Mouse (Mus musculus): ENCODE results near the gene Mrps7. TPM values are rescaled to one million over a fixed set of nuclear protein-coding genes. Genes with fewer than 3 reads are reported as not detected.

Gene Mrps7
- polyA plus RNA-seq (2015; fragmentation: Nextera tagmentation; extraction: Ambion mirVana) = 51.6 and 52.2 TPM in 2 replicates

DNA sequence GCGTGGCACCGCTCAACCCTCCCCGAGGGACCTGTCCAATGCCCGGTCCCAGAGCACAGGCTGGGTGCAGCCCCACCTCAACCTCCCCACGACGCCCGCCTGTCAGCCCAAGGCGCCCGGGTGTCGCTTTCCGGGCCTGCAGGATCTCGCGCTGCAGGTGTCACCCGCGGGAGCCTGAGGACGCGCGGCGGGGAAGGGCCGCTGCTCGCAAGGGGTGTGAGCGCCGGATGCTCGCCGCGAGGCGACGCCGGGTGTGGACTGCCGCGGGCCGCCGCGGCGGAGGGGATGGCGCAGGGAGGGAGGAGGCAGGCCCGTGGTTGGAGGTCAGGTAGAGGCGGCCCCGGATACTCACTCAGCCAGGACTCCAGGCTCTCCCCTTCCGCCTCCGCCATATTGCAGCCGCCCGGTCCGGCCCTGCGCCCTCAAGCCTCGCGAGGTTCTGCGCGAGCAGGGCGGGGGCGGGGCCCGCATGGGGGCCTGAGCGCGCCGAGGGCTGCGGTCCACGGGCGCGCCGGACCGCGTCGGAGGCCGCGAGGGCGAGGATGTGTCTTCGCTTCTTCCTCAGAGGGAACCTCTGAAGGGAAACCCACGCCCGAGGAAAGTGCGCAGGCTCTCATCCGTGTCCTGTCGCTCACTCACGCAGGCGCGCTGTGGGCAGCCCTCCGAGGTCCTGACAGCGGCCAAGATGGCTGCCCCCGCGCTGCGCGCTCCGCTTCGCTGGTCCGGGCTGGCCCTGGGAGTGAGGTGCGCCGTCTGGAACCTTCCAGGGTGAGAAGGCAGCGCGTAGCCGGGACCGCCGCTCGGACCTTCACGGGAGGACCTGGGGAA is at the start of gene Mrps7, which contains the start of gene Gga3:
Mrps7 (plus strand) TSS at position 450 of the 828 bp plus-strand sequence.
Gga3 (minus strand) TSS at position 576 of the 828 bp plus-strand sequence.
- Histone ChIP-seq H3K27me3 (replicated peaks; ENCODE audit: control insufficient read depth, insufficient read depth, low read length) (no peaks in the 10 kb centered on the region), H3K9me3 (ENCODE audit: control insufficient read depth) (no peaks in the 10 kb centered on the region), H3K36me3 (ENCODE audit: control insufficient read depth, insufficient read depth) (peaks cover 29% of the 10 kb centered on the region), H3K27ac (ENCODE audit: low read depth, low read length) (peak within 1 kb of the TSS; percentile 92), H3K9ac (ENCODE audit: low read depth, low read length) (peak within 1 kb of the TSS; percentile 95), H3K4me1 (replicated peaks; ENCODE audit: control insufficient read depth, insufficient read depth, low read length) (no peaks in the 10 kb centered on the region), H3K4me2 (replicated peaks; ENCODE audit: low read depth) (peak within 1 kb of the TSS; percentile 93), H3K4me3 (ENCODE audit: low read depth, low read length) (peak within 1 kb of the TSS; percentile 98)
- under 1% methylated on average over 88 of the region's 93 CpGs for WGBS
- TF ChIP-seq CTCF (IDR thresholded peaks at IDR 0.05; ENCODE audit: low read depth) = 0 out of 2 replicates have a peak, but pooled peaks have one; percentile 12
- ATAC-seq = peak; percentile 97

DNA sequence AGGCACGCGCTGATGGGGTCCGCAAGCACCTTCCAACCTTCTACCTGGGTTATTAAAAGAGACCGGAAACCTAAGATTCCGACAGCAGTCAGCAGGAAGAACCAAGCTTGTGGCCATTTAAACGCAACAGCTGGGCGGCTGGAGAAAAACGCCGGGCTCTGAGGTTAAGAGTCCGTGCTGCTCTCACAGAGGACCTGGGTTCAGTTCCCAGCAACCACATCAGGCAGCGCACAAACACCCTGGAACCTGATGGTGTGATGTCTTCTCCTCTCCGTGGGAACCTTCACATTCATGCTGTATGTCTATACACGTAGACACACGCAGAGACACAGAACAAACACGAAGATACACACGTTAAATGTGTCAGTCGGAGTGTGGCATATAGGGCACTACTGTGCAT is 48.0 kb upstream of the Mrps7 start:
- Histone ChIP-seq H3K36me3 (ENCODE audit: control insufficient read depth, insufficient read depth) (no peaks in the 10 kb centered on the region), H3K4me2 (replicated peaks; ENCODE audit: low read depth) (no peak overlapping the region), H3K9me3 (ENCODE audit: control insufficient read depth) (no peaks in the 10 kb centered on the region), H3K27me3 (replicated peaks; ENCODE audit: control insufficient read depth, insufficient read depth, low read length) (no peaks in the 10 kb centered on the region), H3K27ac (ENCODE audit: low read depth, low read length) (no peak overlapping the region), H3K4me3 (ENCODE audit: low read depth, low read length) (no peak overlapping the region), H3K9ac (ENCODE audit: low read depth, low read length) (no peak overlapping the region), H3K4me1 (replicated peaks; ENCODE audit: control insufficient read depth, insufficient read depth, low read length) (no peaks in the 10 kb centered on the region)
- no peak for ATAC-seq
- TF ChIP-seq CTCF (IDR thresholded peaks at IDR 0.05; ENCODE audit: low read depth) = no peak
- 77% methylated on average over 17 of the region's 17 CpGs for WGBS

DNA sequence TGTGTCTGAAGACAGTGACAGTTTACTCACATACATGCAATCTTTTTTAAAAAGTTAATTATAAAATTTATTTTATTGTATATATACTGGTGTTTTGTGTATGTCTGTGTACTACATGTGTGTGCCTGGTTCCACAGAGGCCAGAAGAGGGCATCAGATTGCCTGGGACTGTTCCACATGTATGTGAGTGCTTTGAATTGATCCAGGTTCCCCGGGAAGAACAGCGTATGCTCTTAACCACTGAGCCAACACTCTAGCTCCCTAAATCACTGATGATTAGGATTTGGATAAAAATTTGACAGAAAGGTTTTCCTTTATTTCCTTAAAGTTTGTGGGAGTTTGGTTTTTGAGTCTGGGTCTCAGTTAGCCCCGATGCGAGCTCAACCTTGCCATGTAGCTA is 40.3 kb upstream of the Mrps7 start:
- peak overlapping the region; percentile 76 for H3K4me2 ChIP-seq (replicated peaks; ENCODE audit: low read depth)
- no peak for ATAC-seq
- peak overlapping the region; percentile 76; the same call in 1 of the 2 replicates for H3K9ac ChIP-seq (ENCODE audit: low read depth, low read length)
- peaks cover 4% of the 10 kb centered on the region; the same call in 1 of the 2 replicates for H3K4me1 ChIP-seq (replicated peaks; ENCODE audit: control insufficient read depth, insufficient read depth, low read length)
- no peaks in the 10 kb centered on the region for H3K9me3 ChIP-seq (ENCODE audit: control insufficient read depth)
- no peaks in the 10 kb centered on the region for H3K27me3 ChIP-seq (replicated peaks; ENCODE audit: control insufficient read depth, insufficient read depth, low read length)
- 43% methylated on average over 4 of the region's 4 CpGs for WGBS
- peak overlapping the region; percentile 80 for H3K4me3 ChIP-seq (ENCODE audit: low read depth, low read length)
- TF ChIP-seq CTCF (IDR thresholded peaks at IDR 0.05; ENCODE audit: low read depth) = peak; percentile 38
- no peak overlapping the region for H3K27ac ChIP-seq (ENCODE audit: low read depth, low read length)
- H3K36me3 ChIP-seq (ENCODE audit: control insufficient read depth, insufficient read depth) = peaks cover 15% of the 10 kb centered on the region

DNA sequence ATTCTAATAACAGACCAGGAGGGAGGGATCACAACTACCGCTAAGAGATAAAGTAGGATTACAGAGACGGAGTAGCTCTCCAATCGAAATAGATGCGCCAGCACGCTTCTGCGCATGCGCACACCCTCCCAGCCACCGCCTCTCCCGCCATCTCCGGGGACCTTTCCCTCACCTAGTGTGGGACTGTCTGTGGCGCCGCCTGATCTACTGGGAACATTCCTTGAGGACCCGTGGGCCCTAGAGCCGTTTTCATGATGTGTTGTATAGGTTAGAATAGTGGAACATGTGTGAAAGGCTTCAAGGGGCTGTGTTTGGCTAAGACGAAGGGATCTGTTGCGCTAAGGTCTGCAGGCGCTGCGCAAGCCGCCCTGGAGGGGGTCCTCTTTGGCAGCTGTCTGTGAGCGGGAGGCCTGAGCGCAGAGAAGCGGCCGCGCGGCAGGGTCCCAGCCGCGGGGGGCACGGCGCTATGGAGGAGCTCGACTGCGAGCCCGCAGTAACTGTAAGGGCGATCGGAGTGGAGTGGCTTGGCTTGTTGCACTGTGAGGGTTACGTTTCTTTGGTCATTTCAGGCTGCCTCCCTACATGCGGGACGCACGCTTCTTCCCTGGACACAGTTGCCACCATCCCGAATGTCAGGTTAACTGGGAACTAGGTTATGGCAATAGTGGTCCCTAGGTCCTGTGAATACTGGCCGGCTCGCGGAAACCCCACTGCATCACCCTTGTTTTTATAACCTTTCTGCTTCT is 39.5 kb upstream of the Mrps7 start, which contains the start of gene Nup85:
Nup85 (plus strand) TSS at position 371 of the 746 bp plus-strand sequence.
- peak; percentile 88 for ATAC-seq
- H3K4me1 ChIP-seq (replicated peaks; ENCODE audit: control insufficient read depth, insufficient read depth, low read length) = peaks cover 4% of the 10 kb centered on the region; the same call in 1 of the 2 replicates
- 1% methylated on average over 42 of the region's 42 CpGs for WGBS
- peak within 1 kb of the TSS; percentile 76 for H3K4me2 ChIP-seq (replicated peaks; ENCODE audit: low read depth)
- peak within 1 kb of the TSS; percentile 81 for H3K27ac ChIP-seq (ENCODE audit: low read depth, low read length)
- peak; percentile 17; the same call in 1 of the 2 replicates for TF ChIP-seq CTCF (IDR thresholded peaks at IDR 0.05; ENCODE audit: low read depth)
- no peaks in the 10 kb centered on the region for H3K27me3 ChIP-seq (replicated peaks; ENCODE audit: control insufficient read depth, insufficient read depth, low read length)
- H3K4me3 ChIP-seq (ENCODE audit: low read depth, low read length) = peak within 1 kb of the TSS; percentile 80
- peaks cover 24% of the 10 kb centered on the region for H3K36me3 ChIP-seq (ENCODE audit: control insufficient read depth, insufficient read depth)
- H3K9me3 ChIP-seq (ENCODE audit: control insufficient read depth) = no peaks in the 10 kb centered on the region
- peak within 1 kb of the TSS; percentile 76 for H3K9ac ChIP-seq (ENCODE audit: low read depth, low read length)

DNA sequence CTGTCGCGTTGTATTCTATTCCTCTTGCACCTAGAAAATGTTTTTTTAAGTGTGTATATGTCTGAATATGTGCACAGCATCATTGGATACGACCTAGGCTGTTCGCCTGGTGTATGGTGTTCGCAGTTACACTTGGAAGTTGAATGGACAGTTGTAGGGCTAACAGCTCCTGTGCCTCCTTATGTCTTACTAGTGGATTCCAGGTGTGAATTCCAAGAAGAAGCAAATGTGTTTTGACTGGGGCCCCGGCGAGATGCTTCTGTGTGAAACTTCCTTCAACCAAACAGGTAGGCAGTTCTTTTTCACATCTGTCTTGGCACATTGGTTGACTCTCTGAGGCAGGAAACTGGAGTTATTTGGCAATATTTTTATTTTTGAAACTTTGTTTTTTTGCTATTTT is 38.8 kb upstream of the Mrps7 start:
- peak overlapping the region; percentile 76 for H3K4me2 ChIP-seq (replicated peaks; ENCODE audit: low read depth)
- no peaks in the 10 kb centered on the region for H3K9me3 ChIP-seq (ENCODE audit: control insufficient read depth)
- peaks cover 4% of the 10 kb centered on the region; the same call in 1 of the 2 replicates for H3K4me1 ChIP-seq (replicated peaks; ENCODE audit: control insufficient read depth, insufficient read depth, low read length)
- 12% methylated on average over 7 of the region's 7 CpGs for WGBS
- H3K27ac ChIP-seq (ENCODE audit: low read depth, low read length) = no peak overlapping the region
- H3K4me3 ChIP-seq (ENCODE audit: low read depth, low read length) = peak overlapping the region; percentile 80
- H3K9ac ChIP-seq (ENCODE audit: low read depth, low read length) = peak overlapping the region; percentile 76
- no peaks in the 10 kb centered on the region for H3K27me3 ChIP-seq (replicated peaks; ENCODE audit: control insufficient read depth, insufficient read depth, low read length)
- H3K36me3 ChIP-seq (ENCODE audit: control insufficient read depth, insufficient read depth) = peaks cover 30% of the 10 kb centered on the region
- no peak for TF ChIP-seq CTCF (IDR thresholded peaks at IDR 0.05; ENCODE audit: low read depth)
- ATAC-seq = no peak

DNA sequence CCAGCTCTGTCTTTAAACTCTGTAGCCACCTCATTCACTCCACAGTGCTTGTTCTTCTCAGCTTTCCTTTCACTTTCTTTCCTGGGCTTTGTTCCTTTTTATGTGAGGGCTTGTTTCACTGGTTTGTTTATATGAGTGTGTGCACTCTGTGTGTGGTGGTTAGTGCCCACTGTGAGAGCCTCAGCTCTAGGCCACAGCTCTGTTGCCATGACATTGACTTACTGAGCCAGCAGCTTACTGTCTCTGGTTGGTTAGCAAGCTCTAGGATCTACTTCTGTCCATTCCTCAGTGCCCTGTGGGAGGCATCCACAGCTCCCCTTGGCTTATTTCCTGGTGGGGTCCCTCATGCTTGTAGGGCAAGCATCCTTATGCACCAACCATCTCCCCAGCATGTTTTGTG is 24.6 kb upstream of the Mrps7 start:
- Histone ChIP-seq H3K4me1 (replicated peaks; ENCODE audit: control insufficient read depth, insufficient read depth, low read length) (no peaks in the 10 kb centered on the region), H3K9ac (ENCODE audit: low read depth, low read length) (no peak overlapping the region), H3K36me3 (ENCODE audit: control insufficient read depth, insufficient read depth) (peaks cover 46% of the 10 kb centered on the region), H3K9me3 (ENCODE audit: control insufficient read depth) (no peaks in the 10 kb centered on the region), H3K27me3 (replicated peaks; ENCODE audit: control insufficient read depth, insufficient read depth, low read length) (no peaks in the 10 kb centered on the region), H3K4me3 (ENCODE audit: low read depth, low read length) (no peak overlapping the region), H3K4me2 (replicated peaks; ENCODE audit: low read depth) (no peak overlapping the region), H3K27ac (ENCODE audit: low read depth, low read length) (no peak overlapping the region)
- TF ChIP-seq CTCF (IDR thresholded peaks at IDR 0.05; ENCODE audit: low read depth) = no peak
- ATAC-seq = no peak
